Mouse (Mus musculus) lung, adult 2 months (tissue): Measurements from ENCODE around the gene Tbc1d13.
A peak's percentile ranks its signal among the peaks of the same experiment; 100 is the strongest.

Experiments used
- CTCF ChIP-seq: fragments of 200-500 bp; IDR thresholded peaks from 2 replicates; pipeline ENCODE4 v1.5.1; 2011; ENCODE audit warnings: mild to moderate bottlenecking, low read length, control low read depth; ENCODE audit not compliant: insufficient read depth
- POLR2A ChIP-seq: fragments of 200-500 bp; IDR thresholded peaks from 2 replicates; pipeline ENCODE4 v1.6.1; 2011; ENCODE audit warnings: low read depth, mild to moderate bottlenecking, control low read depth, low read length, borderline replicate concordance; ENCODE audit errors: extremely low read depth

DNA sequence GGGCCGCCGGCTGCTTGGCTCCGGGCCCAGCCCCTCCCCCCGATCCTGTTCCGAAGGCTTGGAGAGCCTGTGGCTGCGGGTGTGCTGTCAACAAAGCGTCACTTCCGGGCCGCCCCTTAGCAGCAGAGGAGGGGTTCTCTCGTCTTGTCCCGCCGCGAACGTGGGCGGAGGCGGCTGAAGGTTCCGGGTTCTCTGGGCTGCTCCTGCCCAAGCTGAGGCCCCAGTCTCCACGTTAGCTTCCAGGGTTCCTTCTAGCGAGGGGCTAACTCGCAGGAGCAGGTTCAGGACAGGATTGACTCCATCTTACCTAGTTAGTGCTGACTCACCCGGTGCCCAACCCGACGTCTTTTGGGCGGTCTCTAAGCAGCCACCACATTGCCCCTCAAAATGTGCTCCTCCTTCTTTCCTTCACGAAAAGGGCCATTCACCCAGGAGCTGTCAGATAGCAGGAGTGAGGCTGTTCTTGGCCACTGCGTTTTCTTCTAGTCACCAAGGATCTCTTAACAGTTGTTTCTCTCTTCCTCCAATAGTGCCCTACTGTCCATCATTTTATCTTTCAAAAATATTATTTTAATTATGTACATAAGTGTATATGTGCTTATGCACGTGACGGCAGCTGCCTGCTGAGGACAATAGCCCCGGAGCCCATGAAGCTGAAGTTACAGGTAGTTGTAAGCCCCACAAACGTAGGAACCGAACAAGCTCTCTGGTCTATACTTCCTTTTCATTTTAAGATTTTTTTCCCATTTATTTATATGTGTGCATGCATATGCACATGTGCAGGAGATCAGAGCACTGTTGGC, 8.9 kb upstream of the Tbc1d13 start, which contains the start of gene Zer1:
- TF ChIP-seq POLR2A (peak; percentile 97), CTCF (no peak)
